Mouse (Mus musculus) hindbrain, embryonic 15.5 days (tissue): ENCODE measurements around the gene Copz1. TPM values are rescaled to one million over a fixed set of nuclear protein-coding genes. Genes with fewer than 3 reads are reported as not detected.

Source experiments
- ATAC-seq: fragments of 200-750 bp; cut with Nextera tagmentation; 2 replicates; pipeline ENCODE4 v1.8.0; 2017; ENCODE audit warnings: low read depth, moderate number of reproducible peaks, moderate TSS enrichment; ENCODE audit not compliant: low FRiP score
- H3K27ac ChIP-seq: fragments of 300-500 bp; sonication (generic); replicated peaks from 2 replicates; pipeline ENCODE4 v1.5.1; 2015; ENCODE audit warnings: mild to moderate bottlenecking, inconsistent platforms
- H3K27me3 ChIP-seq: fragments of 300-500 bp; sonication (generic); 2 replicates; pipeline ENCODE4 v1.6.1; 2015; ENCODE audit warnings: control low read depth, inconsistent platforms
- H3K36me3 ChIP-seq: fragments of 300-500 bp; sonication (generic); 2 replicates; pipeline ENCODE4 v1.6.1; 2015; ENCODE audit warnings: control low read depth, inconsistent platforms
- H3K4me1 ChIP-seq: fragments of 300-500 bp; sonication (generic); replicated peaks from 2 replicates; pipeline ENCODE4 v1.6.1; 2015; ENCODE audit warnings: control low read depth, inconsistent platforms
- H3K4me2 ChIP-seq: fragments of 300-500 bp; sonication (generic); 2 replicates; pipeline ENCODE4 v1.6.1; 2015; ENCODE audit warnings: moderate library complexity, mild to moderate bottlenecking, inconsistent platforms
- H3K4me3 ChIP-seq: fragments of 300-500 bp; sonication (generic); 2 replicates; pipeline ENCODE4 v1.5.1; 2015; ENCODE audit warnings: mild to moderate bottlenecking, inconsistent platforms
- H3K9ac ChIP-seq: fragments of 300-500 bp; sonication (generic); 2 replicates; pipeline ENCODE4 v1.6.1; 2015; ENCODE audit warnings: inconsistent platforms
- H3K9me3 ChIP-seq: fragments of 300-500 bp; sonication (generic); 2 replicates; pipeline ENCODE4 v1.6.1; 2016; ENCODE audit warnings: control low read depth, inconsistent platforms
- WGBS: fragments of 180-500 bp; shearing (Covaris S2); methylation state at CpG from one replicate; pipeline ENCODE4 v1.1.7; 2015; 5-methylcytosine and 5-hydroxymethylcytosine counted together
- polyA plus RNA-seq: library from polyadenylated mRNA; unstranded; fragments of >200 nt; fragmentation: Nextera tagmentation; extraction: Ambion mirVana; gene quantifications from 2 replicates; pipeline ENCODE4 v1.2.1, GENCODE M21; 2015

Copz1 gene
- polyA plus RNA-seq: 200 and 208 TPM in 2 replicates

DNA sequence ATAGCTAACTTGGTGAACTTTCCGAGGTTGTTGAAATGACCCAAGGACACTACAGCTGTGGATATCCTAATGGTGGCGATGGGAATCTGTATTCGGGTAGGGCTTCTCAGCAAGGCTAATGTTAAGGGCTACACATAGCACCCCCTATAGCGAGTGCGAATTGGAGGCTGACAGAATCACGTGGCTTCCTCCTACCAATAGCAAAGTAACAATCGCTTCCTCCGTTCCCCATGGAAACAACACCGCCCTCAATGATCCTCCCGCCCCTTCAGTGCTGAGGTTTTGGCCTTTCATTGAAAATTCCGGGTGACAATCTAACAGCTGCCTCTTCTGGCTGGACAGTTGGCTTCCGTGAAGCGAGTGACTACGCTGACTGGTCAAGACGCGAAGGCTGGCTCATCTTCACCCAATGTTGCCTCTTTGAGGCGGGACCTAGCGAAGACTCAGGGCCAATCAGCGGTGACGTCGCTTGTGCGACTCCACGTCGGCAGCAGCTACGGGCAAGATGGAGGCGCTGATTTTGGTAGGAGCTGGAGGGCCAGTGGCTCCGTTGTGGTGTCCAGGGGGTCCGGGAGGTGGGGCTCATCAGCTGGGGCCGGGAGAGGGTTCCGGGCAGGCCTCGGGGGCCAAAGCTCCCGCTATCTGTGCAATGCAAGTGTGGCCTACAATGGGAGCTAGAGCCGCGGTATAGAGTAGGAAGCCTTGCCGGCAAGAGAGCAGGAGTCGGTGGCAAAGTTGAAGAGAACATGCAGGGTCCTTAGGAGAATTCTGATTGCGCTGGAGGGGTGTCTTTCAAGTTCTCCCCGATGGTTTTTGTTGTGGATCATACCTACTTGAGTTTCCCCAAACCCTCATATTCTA, at the start of gene Copz1:
TSS of gene Copz1 (plus strand) at position 296 of the 861 bp plus-strand sequence.
- peak within 1 kb of the TSS; percentile 83 for H3K9ac ChIP-seq
- H3K4me1 ChIP-seq: peaks cover 16% of the 10 kb centered on the region
- peak within 1 kb of the TSS; percentile 80 for H3K4me3 ChIP-seq
- H3K9me3 ChIP-seq: no peaks in the 10 kb centered on the region
- peak within 1 kb of the TSS; percentile 74 for H3K27ac ChIP-seq
- H3K4me2 ChIP-seq: peak within 1 kb of the TSS; percentile 63
- H3K27me3 ChIP-seq: no peaks in the 10 kb centered on the region
- ATAC-seq: peak; percentile 99
- H3K36me3 ChIP-seq: no peaks in the 10 kb centered on the region
- under 1% methylated on average over 38 of the region's 38 CpGs for WGBS

GRCm38 (mm10) chr15:103224161-103224560, 48.4 kb upstream of the Copz1 start:
- Histone ChIP-seq H3K27me3 (no peaks in the 10 kb centered on the region), H3K4me2 (no peak overlapping the region), H3K4me1 (no peaks in the 10 kb centered on the region), H3K9me3 (no peaks in the 10 kb centered on the region), H3K9ac (no peak overlapping the region), H3K36me3 (no peaks in the 10 kb centered on the region), H3K27ac (no peak overlapping the region), H3K4me3 (no peak overlapping the region)
- 83% methylated on average over 2 of the region's 2 CpGs for WGBS
- ATAC-seq: no peak

GRCm38 (mm10) chr15:103227022-103227421, 45.5 kb upstream of the Copz1 start:
- no peaks in the 10 kb centered on the region for H3K4me1 ChIP-seq
- no peaks in the 10 kb centered on the region for H3K27me3 ChIP-seq
- WGBS: 74% methylated on average over 3 of the region's 3 CpGs
- H3K4me3 ChIP-seq: no peak overlapping the region
- no peak for ATAC-seq
- no peaks in the 10 kb centered on the region for H3K36me3 ChIP-seq
- H3K9me3 ChIP-seq: no peaks in the 10 kb centered on the region
- H3K4me2 ChIP-seq: no peak overlapping the region
- H3K27ac ChIP-seq: no peak overlapping the region
- H3K9ac ChIP-seq: no peak overlapping the region

DNA sequence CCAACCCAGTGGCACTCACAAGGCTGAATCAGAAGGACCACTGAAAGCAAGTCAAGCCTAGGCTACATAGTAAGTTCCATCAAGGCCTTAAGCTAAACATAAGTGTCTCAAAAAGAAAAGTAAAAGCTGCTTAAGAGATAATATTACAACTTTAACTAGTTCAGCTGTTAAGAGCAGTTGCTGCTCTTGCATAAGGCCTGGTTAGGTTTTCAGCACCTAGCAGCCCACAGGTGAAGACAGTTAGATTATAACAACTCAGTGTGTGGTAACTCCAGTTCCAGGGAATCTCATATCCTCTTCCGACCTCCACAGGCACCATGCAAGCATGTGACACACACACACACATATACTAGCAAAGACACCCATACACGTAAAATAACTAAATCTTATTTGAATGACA, 44.9 kb upstream of the Copz1 start:
- Histone ChIP-seq H3K4me3 (no peak overlapping the region), H3K36me3 (no peaks in the 10 kb centered on the region), H3K9me3 (no peaks in the 10 kb centered on the region), H3K4me1 (no peaks in the 10 kb centered on the region), H3K27ac (no peak overlapping the region), H3K4me2 (no peak overlapping the region), H3K27me3 (no peaks in the 10 kb centered on the region), H3K9ac (no peak overlapping the region)
- 84% methylated on average over 2 of the region's 2 CpGs for WGBS
- ATAC-seq: no peak

DNA sequence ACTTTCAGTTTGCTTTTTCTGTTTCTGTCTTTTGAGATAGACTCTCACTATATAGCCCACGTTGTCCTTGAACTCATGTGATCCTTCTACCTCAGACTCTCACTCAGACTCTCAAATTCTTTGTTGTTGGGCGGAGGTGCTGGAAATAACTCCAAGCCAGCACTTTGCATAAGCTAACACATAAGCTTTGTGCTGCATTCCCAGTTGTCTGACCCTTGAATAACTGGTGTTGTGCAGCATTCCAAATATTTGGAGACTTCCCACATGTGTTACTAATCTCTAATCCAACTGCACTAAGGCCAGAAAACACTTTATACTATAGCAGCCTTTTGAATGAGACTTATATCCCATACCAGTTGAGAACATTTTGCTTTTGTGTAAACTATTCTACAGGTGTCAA, 43.6 kb upstream of the Copz1 start:
- whole genome bisulfite sequencing: 85% methylated on average over 2 of the region's 2 CpGs

GRCm38 (mm10) chr15:103233119-103233518, 39.4 kb upstream of the Copz1 start:
- 90% methylated on average over 2 of the region's 2 CpGs for WGBS
- peaks cover 7% of the 10 kb centered on the region; the same call in 1 of the 2 replicates for H3K36me3 ChIP-seq
- no peak overlapping the region for H3K4me3 ChIP-seq
- H3K4me2 ChIP-seq: no peak overlapping the region
- H3K9me3 ChIP-seq: no peaks in the 10 kb centered on the region
- H3K27ac ChIP-seq: no peak overlapping the region
- no peak overlapping the region for H3K9ac ChIP-seq
- no peak for ATAC-seq
- no peaks in the 10 kb centered on the region for H3K27me3 ChIP-seq
- peaks cover 14% of the 10 kb centered on the region for H3K4me1 ChIP-seq

More for the DNA sequence above, 43.6 kb upstream of the Copz1 start:
- Histone ChIP-seq H3K9ac (no peak overlapping the region), H3K27ac (0 out of 2 replicates have a peak overlapping the region, but pooled peaks have one; percentile 25), H3K4me3 (no peak overlapping the region), H3K4me1 (no peaks in the 10 kb centered on the region), H3K27me3 (no peaks in the 10 kb centered on the region), H3K4me2 (no peak overlapping the region), H3K9me3 (no peaks in the 10 kb centered on the region), H3K36me3 (no peaks in the 10 kb centered on the region)
- ATAC-seq: no peak

DNA sequence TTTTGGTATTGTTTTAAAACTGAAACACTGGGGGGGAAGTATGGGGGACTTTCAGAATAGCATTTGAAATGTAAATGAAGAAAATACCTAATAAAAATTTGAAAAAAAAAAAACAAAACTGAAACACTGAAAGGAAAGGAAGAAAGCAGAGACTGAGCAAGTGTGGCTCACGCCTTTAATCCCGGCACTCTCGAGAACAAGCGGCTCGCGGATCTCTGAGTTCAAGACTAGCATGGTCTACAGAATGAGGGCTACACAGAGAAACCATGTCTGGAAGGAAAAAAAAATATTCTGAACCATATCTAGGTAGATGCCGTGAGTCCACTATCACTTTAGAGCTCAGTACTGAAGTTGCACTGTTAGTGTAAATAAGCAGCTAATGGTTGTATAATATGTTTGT, 35.2 kb upstream of the Copz1 start:
- H3K9ac ChIP-seq: no peak overlapping the region
- H3K27me3 ChIP-seq: no peaks in the 10 kb centered on the region
- H3K4me3 ChIP-seq: no peak overlapping the region
- no peaks in the 10 kb centered on the region for H3K9me3 ChIP-seq
- H3K4me1 ChIP-seq: peaks cover 36% of the 10 kb centered on the region
- WGBS: 94% methylated on average over 7 of the region's 7 CpGs
- H3K27ac ChIP-seq: no peak overlapping the region
- no peak for ATAC-seq
- H3K4me2 ChIP-seq: no peak overlapping the region
- H3K36me3 ChIP-seq: peaks cover 11% of the 10 kb centered on the region

DNA sequence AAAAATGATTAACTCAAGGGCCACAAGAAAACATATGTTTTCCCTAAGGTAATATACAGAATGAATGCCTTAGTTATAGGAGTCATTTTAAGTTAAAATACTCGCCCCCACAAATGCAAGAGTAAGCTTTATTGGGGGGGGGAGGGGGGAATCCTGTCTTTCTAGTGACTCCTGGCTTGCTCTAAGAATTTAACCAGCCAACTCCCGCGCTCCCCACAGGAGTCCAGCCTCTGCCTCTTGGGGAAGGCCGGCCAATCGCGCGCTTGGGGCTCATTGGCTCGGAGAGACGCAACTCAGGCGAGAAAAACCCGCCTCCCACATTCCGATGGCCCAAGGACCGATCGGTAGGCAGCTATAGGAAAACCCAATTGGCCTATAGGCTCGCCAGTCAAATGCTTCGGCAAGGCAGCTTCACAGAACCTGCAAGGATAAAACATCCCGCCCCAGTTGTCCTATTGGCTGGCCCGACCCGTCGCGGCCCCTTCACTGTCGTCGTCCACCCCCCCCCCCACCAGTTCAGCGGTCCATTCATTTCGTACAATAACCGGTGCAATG, 33.3 kb upstream of the Copz1 start:
- Histone ChIP-seq H3K4me2 (peak overlapping the region; percentile 78), H3K4me3 (peak overlapping the region; percentile 84), H3K27ac (peak overlapping the region; percentile 97), H3K27me3 (no peaks in the 10 kb centered on the region), H3K9ac (peak overlapping the region; percentile 57), H3K9me3 (no peaks in the 10 kb centered on the region), H3K4me1 (peaks cover 54% of the 10 kb centered on the region), H3K36me3 (peaks cover 27% of the 10 kb centered on the region)
- ATAC-seq: peak; percentile 90
- WGBS: under 1% methylated on average over 26 of the region's 26 CpGs

DNA sequence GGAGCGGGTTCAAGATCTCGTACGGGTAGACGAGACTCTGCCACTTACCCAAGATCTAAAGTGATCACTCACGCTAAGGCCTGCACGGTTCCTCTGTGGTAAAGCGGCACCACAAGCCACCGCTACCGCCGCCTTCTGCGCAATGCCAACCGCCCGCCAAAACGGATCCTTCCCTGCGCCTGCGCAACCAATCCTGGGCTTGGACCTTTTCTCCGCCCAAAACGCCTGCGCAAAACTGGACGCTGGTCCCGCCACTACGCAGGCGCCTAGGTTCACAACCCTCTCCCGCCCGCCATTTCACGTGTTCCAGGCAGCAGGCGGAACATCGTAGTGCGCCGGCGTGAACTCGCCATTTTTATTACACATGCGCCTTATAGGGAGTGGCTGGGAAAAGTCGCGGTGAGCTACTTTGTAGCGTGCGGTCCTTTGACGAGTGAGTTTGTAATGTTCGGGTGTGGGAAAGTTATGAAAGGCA, 32.8 kb upstream of the Copz1 start, which contains the start of gene Cbx5:
TSS of gene Cbx5 (minus strand) at position 132 of the 475 bp plus-strand sequence.
- Histone ChIP-seq H3K9me3 (no peaks in the 10 kb centered on the region), H3K27ac (peak within 1 kb of the TSS; percentile 97), H3K4me1 (peaks cover 54% of the 10 kb centered on the region), H3K4me3 (peak within 1 kb of the TSS; percentile 84), H3K36me3 (peaks cover 26% of the 10 kb centered on the region), H3K9ac (peak within 1 kb of the TSS; percentile 83), H3K27me3 (no peaks in the 10 kb centered on the region), H3K4me2 (peak within 1 kb of the TSS; percentile 82)
- WGBS: under 1% methylated on average over 39 of the region's 39 CpGs
- peak; percentile 94 for ATAC-seq

GRCm38 (mm10) chr15:103240160-103241028, 32.1 kb upstream of the Copz1 start, which contains the start of gene Hnrnpa1:
Gene Hnrnpa1 (plus strand): TSS chr15:103240432.
- Histone ChIP-seq H3K36me3 (peaks cover 27% of the 10 kb centered on the region), H3K27me3 (no peaks in the 10 kb centered on the region), H3K4me2 (peak within 1 kb of the TSS; percentile 82), H3K9ac (peak within 1 kb of the TSS; percentile 83), H3K4me1 (peaks cover 58% of the 10 kb centered on the region), H3K4me3 (peak within 1 kb of the TSS; percentile 84), H3K27ac (peak within 1 kb of the TSS; percentile 97), H3K9me3 (no peaks in the 10 kb centered on the region)
- ATAC-seq: peak; percentile 93
- WGBS: under 1% methylated on average over 47 of the region's 47 CpGs
